Comparison of ENCODE assay signal across 8 mouse cellular contexts in genomic region chr13:46669620-46670271, GRCm38 (mm10). TPM values are rescaled to one million over a fixed set of nuclear protein-coding genes. Genes with fewer than 3 reads are reported as not detected.
DNase-seq lines count a peak whose midpoint lies in the region; ATAC-seq and TF ChIP-seq lines count a peak whose summit lies in the region.

No protein-coding gene starts in this region.

- H3K9me3 ChIP-seq in heart, embryonic 10.5 days, result no peaks in the 10 kb centered on the region
- H3K9me3 ChIP-seq in hindbrain, embryonic 16.5 days (ENCODE audit: control insufficient read depth, low read length), result no peaks in the 10 kb centered on the region
- no peaks in the 10 kb centered on the region for H3K9me3 ChIP-seq in lung, embryonic 14.5 days (ENCODE audit: low read depth, low read length)

- ATAC-seq in hindbrain, embryonic 16.5 days, result peak; percentile 57
- peak; percentile 55 for ATAC-seq in lung, embryonic 14.5 days (ENCODE audit: insufficient read depth)

- H3K27me3 ChIP-seq in heart, embryonic 10.5 days (ENCODE audit: insufficient read depth, poor library complexity, severe bottlenecking), result no peaks in the 10 kb centered on the region
- 0 out of 2 replicates have a peak, but pooled peaks cover 2% of the 10 kb centered on the region for H3K27me3 ChIP-seq in hindbrain, embryonic 16.5 days (replicated peaks; ENCODE audit: control insufficient read depth, insufficient read depth, low read length)
- H3K27me3 ChIP-seq in lung, embryonic 14.5 days (ENCODE audit: insufficient read depth, low read length), result no peaks in the 10 kb centered on the region

- H3K4me3 ChIP-seq in heart, embryonic 10.5 days, result peak overlapping the region; percentile 94
- H3K4me3 ChIP-seq in embryonic fibroblast, embryonic 13.5 days (ENCODE audit: insufficient read depth, low read length), result peak overlapping the region; percentile 85
- peak overlapping the region; percentile 82 for H3K4me3 ChIP-seq in hindbrain, embryonic 16.5 days (ENCODE audit: low read length)
- H3K4me3 ChIP-seq in lung, embryonic 14.5 days (ENCODE audit: low read depth, low read length), result peak overlapping the region; percentile 89

- TF ChIP-seq POLR2A in embryonic fibroblast, embryonic 13.5 days (IDR thresholded peaks at IDR 0.05; ENCODE audit: low read depth, low read length), result no peak

- H3K9ac ChIP-seq in hindbrain, embryonic 16.5 days (ENCODE audit: low read depth, low read length), result peak overlapping the region; percentile 95
- H3K9ac ChIP-seq in lung, embryonic 14.5 days, result peak overlapping the region; percentile 80

- peak overlapping the region; percentile 95 for H3K27ac ChIP-seq in heart, embryonic 10.5 days
- H3K27ac ChIP-seq in embryonic fibroblast, embryonic 13.5 days (ENCODE audit: insufficient read depth, low read length), result no peak overlapping the region
- H3K27ac ChIP-seq in hindbrain, embryonic 16.5 days (ENCODE audit: low read depth, low read length), result peak overlapping the region; percentile 87
- peak overlapping the region; percentile 54 for H3K27ac ChIP-seq in lung, embryonic 14.5 days (ENCODE audit: low read depth)

- no peak for TF ChIP-seq CTCF in embryonic fibroblast, embryonic 13.5 days (IDR thresholded peaks at IDR 0.05; ENCODE audit: borderline replicate concordance, insufficient read depth, low read length)
- TF ChIP-seq CTCF in lung, embryonic 14.5 days (IDR thresholded peaks at IDR 0.05; ENCODE audit: low read depth), result 0 out of 2 replicates have a peak, but pooled peaks have one; percentile 2

- H3K4me2 ChIP-seq in hindbrain, embryonic 16.5 days (ENCODE audit: low read length), result peak overlapping the region; percentile 81
- peak overlapping the region; percentile 86 for H3K4me2 ChIP-seq in lung, embryonic 14.5 days

- DNase-seq in heart, embryonic 10.5 days (ENCODE audit: low spot score), result no peak
- DNase-seq in heart, adult 9 months (ENCODE audit: low spot score in 2 of 2), result no peak
- DNase-seq in MN1 (ENCODE audit: low spot score), result peak; percentile 14
- peak; percentile 25 for DNase-seq in lung, embryonic 14.5 days
- DNase-seq in retina, postnatal 7 days (ENCODE audit: low read depth, low spot score), result peak; percentile 13
- no peak for DNase-seq in adipocyte (ENCODE audit: low spot score)

- peaks cover 7% of the 10 kb centered on the region for H3K4me1 ChIP-seq in heart, embryonic 10.5 days
- no peaks in the 10 kb centered on the region for H3K4me1 ChIP-seq in embryonic fibroblast, embryonic 13.5 days (ENCODE audit: control insufficient read depth, insufficient read depth, low read length)
- peaks cover 9% of the 10 kb centered on the region for H3K4me1 ChIP-seq in hindbrain, embryonic 16.5 days (ENCODE audit: control insufficient read depth, insufficient read depth, low read depth, low read length)
- H3K4me1 ChIP-seq in lung, embryonic 14.5 days (ENCODE audit: insufficient read depth), result 0 out of 2 replicates have a peak, but pooled peaks cover 3% of the 10 kb centered on the region

- WGBS in heart, embryonic 10.5 days, result 1% methylated on average over 70 of the region's 96 CpGs
- WGBS in hindbrain, embryonic 16.5 days, result under 1% methylated on average over 27 of the region's 96 CpGs
- WGBS in lung, embryonic 14.5 days, result under 1% methylated on average over 63 of the region's 96 CpGs

- H3K36me3 ChIP-seq in heart, embryonic 10.5 days, result peaks cover 33% of the 10 kb centered on the region
- H3K36me3 ChIP-seq in hindbrain, embryonic 16.5 days (ENCODE audit: control insufficient read depth, insufficient read depth, low read length), result peaks cover 20% of the 10 kb centered on the region
- peaks cover 20% of the 10 kb centered on the region for H3K36me3 ChIP-seq in lung, embryonic 14.5 days (ENCODE audit: insufficient read depth)

RNA-seq across cellular contexts. Expression of gene Fam8a1, which starts 0.4 kb away (rescaled TPM):
- polyA plus RNA-seq in heart, embryonic 10.5 days (2016; fragmentation: Nextera tagmentation; extraction: Ambion mirVana), result 8.3 and 11.6 TPM in 2 replicates
- 92.8 and 94.2 TPM in 2 replicates for polyA plus RNA-seq in embryonic fibroblast, embryonic 13.5 days (2011; ENCODE audit: insufficient read length, low read depth, missing spikeins)
- 10.8 and 13.6 TPM in 2 replicates for polyA plus RNA-seq in hindbrain, embryonic 16.5 days (2015; fragmentation: Nextera tagmentation; extraction: Ambion mirVana)
- 7.9 and 8.7 TPM in 2 replicates for polyA plus RNA-seq in lung, embryonic 14.5 days (2014; fragmentation: Nextera tagmentation; extraction: Ambion mirVana)

RNA-seq across cellular contexts. Expression of gene Nup153, which starts 58.0 kb away (rescaled TPM):
- 20.0 and 31.0 TPM in 2 replicates for polyA plus RNA-seq in heart, embryonic 10.5 days (2016; fragmentation: Nextera tagmentation; extraction: Ambion mirVana)
- 99.4 and 120 TPM in 2 replicates for polyA plus RNA-seq in embryonic fibroblast, embryonic 13.5 days (2011; ENCODE audit: insufficient read length, low read depth, missing spikeins)
- 15.3 and 15.9 TPM in 2 replicates for polyA plus RNA-seq in hindbrain, embryonic 16.5 days (2015; fragmentation: Nextera tagmentation; extraction: Ambion mirVana)
- 42.3 and 42.8 TPM in 2 replicates for polyA plus RNA-seq in lung, embryonic 14.5 days (2014; fragmentation: Nextera tagmentation; extraction: Ambion mirVana)

Comparison
In these comparisons a context has a peak if more than half of its experiments do, and no peak if none do; other contexts are left out.
1. DNase-seq: peak in MN1 (single experiment), lung, embryonic 14.5 days (single experiment) and retina, postnatal 7 days (single experiment); none in heart, embryonic 10.5 days (single experiment), heart, adult 9 months (0 of 2) and adipocyte (single experiment).
2. Peak in every context shown above with its lines, with median percentiles within 50 percentile points of each other: H3K4me3 ChIP-seq.